Mouse (Mus musculus): ENCODE measurements around the gene Sgca.

GRCm38 (mm10) chr11:94985822-94986221 lies 9.7 kb upstream of the Sgca start:
- TF ChIP-seq POLR2A (IDR thresholded peaks at IDR 0.05; ENCODE audit: low read depth, low read length): no peak
- no peak for TF ChIP-seq CTCF (IDR thresholded peaks at IDR 0.05; ENCODE audit: borderline replicate concordance, insufficient read depth, low read length)
